Mouse (Mus musculus) neural tube, embryonic 15.5 days (tissue): ENCODE results near the gene Gpr85. TPM values are rescaled to one million over a fixed set of nuclear protein-coding genes. Genes with fewer than 3 reads are reported as not detected.

Experiments
- ATAC-seq: fragments of 200-750 bp; cut with Nextera tagmentation; 2 replicates; pipeline ENCODE4 v1.8.0; 2017; ENCODE audit warnings: mild to moderate bottlenecking, moderate TSS enrichment, moderate library complexity; ENCODE audit not compliant: low FRiP score
- H3K27ac ChIP-seq: fragments of 300-500 bp; sonication (generic); replicated peaks from 2 replicates; pipeline ENCODE4 v1.5.1; 2015; ENCODE audit warnings: mild to moderate bottlenecking, inconsistent platforms
- H3K27me3 ChIP-seq: fragments of 300-500 bp; sonication (generic); replicated peaks from 2 replicates; pipeline ENCODE4 v1.6.1; 2015; ENCODE audit warnings: inconsistent platforms
- H3K36me3 ChIP-seq: fragments of 300-500 bp; sonication (generic); 2 replicates; pipeline ENCODE4 v1.6.1; 2015; ENCODE audit warnings: inconsistent platforms
- H3K4me1 ChIP-seq: fragments of 300-500 bp; sonication (generic); 2 replicates; pipeline ENCODE4 v1.6.1; 2015; ENCODE audit warnings: inconsistent platforms
- H3K4me2 ChIP-seq: fragments of 300-500 bp; sonication (generic); 2 replicates; pipeline ENCODE4 v1.6.1; 2015; ENCODE audit warnings: inconsistent platforms, mild to moderate bottlenecking, moderate library complexity
- H3K4me3 ChIP-seq: fragments of 300-500 bp; sonication (generic); replicated peaks from 2 replicates; pipeline ENCODE4 v1.5.1; 2015; ENCODE audit warnings: mild to moderate bottlenecking, inconsistent platforms
- H3K9ac ChIP-seq: fragments of 300-500 bp; sonication (generic); replicated peaks from 2 replicates; pipeline ENCODE4 v1.6.1; 2015; ENCODE audit warnings: mild to moderate bottlenecking, inconsistent platforms
- H3K9me3 ChIP-seq: fragments of 300-500 bp; sonication (generic); replicated peaks from 2 replicates; pipeline ENCODE4 v1.6.1; 2016; ENCODE audit warnings: inconsistent platforms
- polyA plus RNA-seq: library from polyadenylated mRNA; unstranded; fragments of >200 nt; fragmentation: Nextera tagmentation; extraction: Ambion mirVana; gene quantifications from 2 replicates; pipeline ENCODE4 v1.2.1, GENCODE M21; 2015

Gene Gpr85
- polyA plus RNA-seq, 1 experiment from 2014 or later = 119 TPM

GRCm38 (mm10) chr6:13797389-13797788, 42.4 kb downstream of the Gpr85 start:
- no peaks in the 10 kb centered on the region for H3K4me1 ChIP-seq
- no peaks in the 10 kb centered on the region for H3K27me3 ChIP-seq
- H3K4me2 ChIP-seq = no peak overlapping the region
- H3K36me3 ChIP-seq = no peaks in the 10 kb centered on the region
- ATAC-seq = no peak
- no peak overlapping the region for H3K27ac ChIP-seq
- H3K9ac ChIP-seq = no peak overlapping the region
- H3K9me3 ChIP-seq = no peaks in the 10 kb centered on the region
- H3K4me3 ChIP-seq = no peak overlapping the region

Other genes with a start within 250 kb of the Gpr85 start
- gene Tmem168, start 231.8 kb downstream of the Gpr85 start, polyA plus RNA-seq = 21.0 and 24.4 TPM in 2 replicates
- 20.6 and 21.2 TPM in 2 replicates for gene Bmt2, start 162.0 kb downstream of the Gpr85 start, polyA plus RNA-seq
- 107 and 111 TPM in 2 replicates for gene 2610001J05Rik, start 31.6 kb upstream of the Gpr85 start, polyA plus RNA-seq